Mouse (Mus musculus) E14TG2a.4 (cell line): ENCODE measurements around the gene Zdhhc20.
A peak's percentile ranks its signal among the peaks of the same experiment; 100 is the strongest.

Source experiments
- H3K27me3 ChIP-seq: 2 replicates; pipeline ENCODE4 v1.6.1; 2014; ENCODE audit warnings: low read length, control low read depth; ENCODE audit not compliant: insufficient read depth
- H3K36me3 ChIP-seq: 2 replicates; pipeline ENCODE4 v1.6.1; 2014; ENCODE audit warnings: low read length, control low read depth; ENCODE audit not compliant: insufficient read depth
- H3K4me1 ChIP-seq: replicated peaks from 2 replicates; pipeline ENCODE4 v1.6.1; 2014; ENCODE audit warnings: low read depth, low read length, control low read depth
- H3K4me3 ChIP-seq: replicated peaks from 2 replicates; pipeline ENCODE4 v1.5.1; 2014; ENCODE audit warnings: mild to moderate bottlenecking, low read length
- H3K9me3 ChIP-seq: 2 replicates; pipeline ENCODE4 v1.6.1; 2014; ENCODE audit warnings: low read length, control low read depth
- CTCF ChIP-seq: conservative IDR thresholded peaks from 2 replicates; pipeline ENCODE4 v1.5.1; 2014; ENCODE audit warnings: low read length
- NANOG ChIP-seq: IDR thresholded peaks from 2 replicates; pipeline ENCODE4 v1.6.1; 2014; ENCODE audit warnings: borderline replicate concordance, low read length, mixed read lengths
- POU5F1 ChIP-seq: IDR thresholded peaks from 2 replicates; pipeline ENCODE4 v1.6.1; 2014; ENCODE audit warnings: low read length, borderline replicate concordance

The Zdhhc20 gene

GRCm38 (mm10) chr14:57890011-57890842 lies at the start of gene Zdhhc20:
Zdhhc20 (minus strand) TSS chr14:57890276.
- no peaks in the 10 kb centered on the region for H3K36me3 ChIP-seq
- H3K4me3 ChIP-seq: peak within 1 kb of the TSS; percentile 94
- peaks cover 69% of the 10 kb centered on the region for H3K4me1 ChIP-seq
- H3K27me3 ChIP-seq: no peaks in the 10 kb centered on the region
- H3K9me3 ChIP-seq: 0 out of 2 replicates have a peak, but pooled peaks cover 3% of the 10 kb centered on the region
- TF ChIP-seq NANOG: no peak
- TF ChIP-seq CTCF: no peak
- no peak for TF ChIP-seq POU5F1

DNA sequence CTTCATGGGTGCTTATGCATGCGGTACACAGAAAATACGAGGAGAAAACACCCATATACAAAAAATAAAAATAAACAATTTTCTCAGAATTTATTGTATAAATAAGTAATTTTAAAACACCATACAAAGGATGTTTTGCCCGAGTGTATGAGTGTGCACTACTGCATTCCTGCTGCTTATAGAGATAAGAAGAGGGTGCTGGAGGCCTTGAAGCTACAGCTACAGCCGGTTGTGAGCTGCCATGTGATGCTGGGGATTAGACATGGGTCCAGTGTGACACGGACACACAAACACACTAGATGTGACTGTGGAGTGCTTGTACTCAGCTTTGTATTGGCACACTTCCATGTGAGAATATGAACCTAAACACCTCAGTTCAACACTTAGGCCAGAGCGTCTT lies 47.2 kb upstream of the Zdhhc20 start:
- Histone ChIP-seq H3K27me3 (no peaks in the 10 kb centered on the region), H3K4me3 (no peak overlapping the region), H3K36me3 (peaks cover 11% of the 10 kb centered on the region), H3K9me3 (no peaks in the 10 kb centered on the region), H3K4me1 (0 out of 2 replicates have a peak, but pooled peaks cover 3% of the 10 kb centered on the region)
- TF ChIP-seq NANOG (no peak), CTCF (no peak), POU5F1 (no peak)

- no peaks in the 10 kb centered on the region for H3K27me3 ChIP-seq
- no peak overlapping the region for H3K4me3 ChIP-seq
- H3K36me3 ChIP-seq: peaks cover 10% of the 10 kb centered on the region
- H3K9me3 ChIP-seq: no peaks in the 10 kb centered on the region
- H3K4me1 ChIP-seq: 0 out of 2 replicates have a peak, but pooled peaks cover 3% of the 10 kb centered on the region
- TF ChIP-seq CTCF: no peak
- TF ChIP-seq POU5F1: no peak
- TF ChIP-seq NANOG: no peak
Measured at GRCm38 (mm10) chr14:57934666-57935065, 44.6 kb upstream of the Zdhhc20 start.

GRCm38 (mm10) chr14:57933608-57934007 lies 43.5 kb upstream of the Zdhhc20 start:
- 0 out of 2 replicates have a peak, but pooled peaks cover 3% of the 10 kb centered on the region for H3K4me1 ChIP-seq
- no peaks in the 10 kb centered on the region for H3K27me3 ChIP-seq
- no peak for TF ChIP-seq CTCF
- no peak for TF ChIP-seq NANOG
- TF ChIP-seq POU5F1: no peak
- H3K9me3 ChIP-seq: no peaks in the 10 kb centered on the region
- no peak overlapping the region for H3K4me3 ChIP-seq
- peaks cover 10% of the 10 kb centered on the region for H3K36me3 ChIP-seq

GRCm38 (mm10) chr14:57932881-57933443 lies 42.9 kb upstream of the Zdhhc20 start:
- H3K27me3 ChIP-seq: no peaks in the 10 kb centered on the region
- no peak for TF ChIP-seq NANOG
- TF ChIP-seq CTCF: no peak
- no peak for TF ChIP-seq POU5F1
- H3K4me1 ChIP-seq: 0 out of 2 replicates have a peak, but pooled peaks cover 3% of the 10 kb centered on the region
- peaks cover 10% of the 10 kb centered on the region for H3K36me3 ChIP-seq
- H3K4me3 ChIP-seq: no peak overlapping the region
- no peaks in the 10 kb centered on the region for H3K9me3 ChIP-seq

DNA sequence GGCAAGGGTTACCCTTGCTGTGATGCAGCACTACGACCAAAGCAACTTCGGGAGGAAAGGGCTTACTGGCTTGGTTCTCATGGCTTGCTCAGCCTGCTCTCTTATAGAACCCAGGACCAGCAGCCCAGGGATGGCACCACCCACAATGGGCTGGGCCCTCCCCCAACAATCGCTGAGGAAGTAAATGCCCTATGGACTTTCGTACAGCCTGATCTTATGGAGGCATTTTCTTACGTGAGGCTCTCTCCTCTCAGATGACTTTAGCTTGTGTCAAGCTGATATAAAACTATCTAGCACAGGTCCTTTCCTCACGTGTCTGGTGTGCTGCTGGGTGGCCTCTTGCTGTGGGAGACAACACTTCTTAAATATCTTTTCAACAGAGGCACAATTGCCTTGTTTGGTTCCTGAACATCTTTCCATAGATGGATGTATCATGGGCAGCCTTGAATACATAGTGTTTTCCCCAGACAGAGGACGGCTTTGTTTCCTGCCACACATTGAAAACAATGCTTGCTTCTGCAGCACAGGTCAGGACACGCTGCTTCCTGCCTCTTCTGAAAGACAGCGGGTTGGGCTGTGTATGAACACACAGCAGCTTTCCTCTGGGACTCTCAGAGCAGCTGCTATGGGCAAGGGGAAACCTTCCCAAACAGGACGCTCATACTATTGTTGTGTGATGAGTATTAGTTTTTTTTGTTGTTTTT lies 31.5 kb upstream of the Zdhhc20 start:
- Histone ChIP-seq H3K4me1 (peaks cover 17% of the 10 kb centered on the region), H3K4me3 (peak overlapping the region; percentile 37), H3K9me3 (peaks cover 9% of the 10 kb centered on the region), H3K36me3 (peaks cover 25% of the 10 kb centered on the region), H3K27me3 (no peaks in the 10 kb centered on the region)
- TF ChIP-seq POU5F1 (no peak), NANOG (no peak), CTCF (no peak)

GRCm38 (mm10) chr14:57920568-57921310 lies 30.7 kb upstream of the Zdhhc20 start:
- H3K4me1 ChIP-seq: peaks cover 21% of the 10 kb centered on the region
- peaks cover 19% of the 10 kb centered on the region for H3K36me3 ChIP-seq
- H3K9me3 ChIP-seq: peaks cover 9% of the 10 kb centered on the region
- peak overlapping the region; percentile 37 for H3K4me3 ChIP-seq
- no peak for TF ChIP-seq CTCF
- no peak for TF ChIP-seq POU5F1
- no peak for TF ChIP-seq NANOG
- H3K27me3 ChIP-seq: no peaks in the 10 kb centered on the region
